In the genomic region with DNA sequence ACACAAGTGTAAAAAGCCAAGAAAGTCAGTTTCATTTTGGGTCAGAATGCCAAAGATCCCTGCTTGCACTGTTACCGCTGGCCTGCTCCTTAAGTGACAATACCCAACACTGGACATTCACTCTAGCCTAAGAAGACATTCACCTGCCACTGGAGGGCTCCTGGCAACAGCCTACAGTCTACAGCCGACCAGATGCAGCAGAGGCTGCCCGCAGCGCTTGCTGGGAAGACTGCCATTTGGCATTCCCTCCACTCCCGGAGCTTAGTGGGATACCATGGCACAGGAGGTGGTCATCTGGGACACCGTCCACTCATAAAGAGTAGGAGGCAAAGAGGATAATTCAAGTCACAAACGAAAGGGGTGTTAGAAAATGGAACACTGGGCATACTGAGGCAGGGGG, we compare ENCODE assay signal across 12 mouse cellular contexts. TPM values are rescaled to one million over a fixed set of nuclear protein-coding genes. Genes with fewer than 3 reads are reported as not detected.
DNase-seq lines count a peak whose midpoint lies in the region; ATAC-seq and TF ChIP-seq lines count a peak whose summit lies in the region.
"Had no signal": no experiment of that assay in that cellular context is flagged by ENCODE, and none has a peak within 500 bp of the region (broad histone marks: within the 10 kb centered on the region; RNA-seq: fewer than 3 reads in every experiment).

No protein-coding gene starts in this region.

- ATAC-seq in heart, embryonic 12.5 days (ENCODE audit: insufficient number of reproducible peaks, low FRiP score): no peak
- ATAC-seq in midbrain, embryonic 14.5 days (ENCODE audit: low FRiP score, low TSS enrichment): no peak
- peak; percentile 38; the same call in 1 of the 2 replicates for ATAC-seq in midbrain, postnatal 0 days (ENCODE audit: low FRiP score)

- H3K36me3 ChIP-seq in heart, embryonic 12.5 days: no peaks in the 10 kb centered on the region
- H3K36me3 ChIP-seq in midbrain, embryonic 14.5 days (ENCODE audit: control insufficient read depth, insufficient read depth, low read length): no peaks in the 10 kb centered on the region
- H3K36me3 ChIP-seq in midbrain, embryonic 10.5 days: no peaks in the 10 kb centered on the region
- no peaks in the 10 kb centered on the region for H3K36me3 ChIP-seq in midbrain, postnatal 0 days (ENCODE audit: insufficient read depth, low read length)
- H3K36me3 ChIP-seq: embryonic facial prominence, embryonic 12.5 days; heart, embryonic 13.5 days had no signal

- H3K9ac ChIP-seq in heart, embryonic 12.5 days: no peak overlapping the region
- H3K9ac ChIP-seq in midbrain, embryonic 14.5 days (replicated peaks; ENCODE audit: low read length): no peak overlapping the region
- H3K9ac ChIP-seq in midbrain, postnatal 0 days (replicated peaks; ENCODE audit: low read length, poor library complexity, severe bottlenecking): no peak overlapping the region
- H3K9ac ChIP-seq: embryonic facial prominence, embryonic 12.5 days; heart, embryonic 13.5 days had no signal

- no peaks in the 10 kb centered on the region for H3K27me3 ChIP-seq in heart, embryonic 12.5 days (replicated peaks)
- no peaks in the 10 kb centered on the region for H3K27me3 ChIP-seq in midbrain, embryonic 14.5 days (ENCODE audit: control insufficient read depth, insufficient read depth, low read length)
- H3K27me3 ChIP-seq in midbrain, embryonic 10.5 days (ENCODE audit: low read depth, poor library complexity, severe bottlenecking): 0 out of 2 replicates have a peak, but pooled peaks cover under 1% of the 10 kb centered on the region
- H3K27me3 ChIP-seq in midbrain, postnatal 0 days (ENCODE audit: insufficient read depth, low read length): no peaks in the 10 kb centered on the region
- H3K27me3 ChIP-seq: embryonic facial prominence, embryonic 12.5 days; heart, embryonic 13.5 days had no signal

- H3K4me1 ChIP-seq in heart, embryonic 12.5 days (replicated peaks): peaks cover 48% of the 10 kb centered on the region
- H3K4me1 ChIP-seq in midbrain, embryonic 14.5 days (ENCODE audit: control insufficient read depth, insufficient read depth, low read length): peaks cover 14% of the 10 kb centered on the region; the same call in 1 of the 2 replicates
- peaks cover 27% of the 10 kb centered on the region for H3K4me1 ChIP-seq in midbrain, embryonic 10.5 days
- peaks cover 3% of the 10 kb centered on the region; the same call in 1 of the 2 replicates for H3K4me1 ChIP-seq in midbrain, postnatal 0 days (ENCODE audit: insufficient read depth, low read length)

- peak; percentile 24; the same call in 1 of the 2 replicates for TF ChIP-seq CTCF in midbrain, postnatal 0 days (IDR thresholded peaks at IDR 0.05)

- no peak overlapping the region for H3K27ac ChIP-seq in heart, embryonic 12.5 days (ENCODE audit: poor library complexity, severe bottlenecking)
- no peak overlapping the region for H3K27ac ChIP-seq in midbrain, embryonic 14.5 days (replicated peaks; ENCODE audit: low read depth, low read length)
- H3K27ac ChIP-seq in midbrain, embryonic 10.5 days (replicated peaks): no peak overlapping the region
- H3K27ac ChIP-seq in midbrain, postnatal 0 days (ENCODE audit: low read depth, low read length): no peak overlapping the region; the same call in 1 of the 2 replicates
- H3K27ac ChIP-seq: embryonic facial prominence, embryonic 12.5 days; heart, embryonic 13.5 days had no signal

- DNase-seq in heart, postnatal 4 days: peak; percentile 60
- peak; percentile 16 for DNase-seq in midbrain, embryonic 14.5 days
- no peak for DNase-seq in midbrain, embryonic 10.5 days (ENCODE audit: low spot score)
- DNase-seq in cerebellum, postnatal 10 days: peak; percentile 89 to 93
- peak; percentile 80 for DNase-seq in midbrain, postnatal 0 days (ENCODE audit: low spot score)
- no peak for DNase-seq in kidney, adult 18-20 months
- DNase-seq: kidney, adult 11 months; lung, postnatal 14 days had no signal

- 82% methylated on average over 7 of the region's 7 CpGs for WGBS in heart, embryonic 12.5 days
- WGBS in midbrain, embryonic 14.5 days: 80% methylated on average over 7 of the region's 7 CpGs
- 89% methylated on average over 7 of the region's 7 CpGs for WGBS in midbrain, embryonic 10.5 days
- 70% methylated on average over 7 of the region's 7 CpGs for WGBS in midbrain, postnatal 0 days

- H3K9me3 ChIP-seq in heart, embryonic 12.5 days (replicated peaks): no peaks in the 10 kb centered on the region
- no peaks in the 10 kb centered on the region for H3K9me3 ChIP-seq in midbrain, embryonic 14.5 days (ENCODE audit: control insufficient read depth, low read length)
- H3K9me3 ChIP-seq in midbrain, embryonic 10.5 days (replicated peaks): no peaks in the 10 kb centered on the region
- H3K9me3 ChIP-seq in midbrain, postnatal 0 days (ENCODE audit: low read length): no peaks in the 10 kb centered on the region
- H3K9me3 ChIP-seq: embryonic facial prominence, embryonic 12.5 days; heart, embryonic 13.5 days had no signal

- H3K4me3 ChIP-seq in heart, embryonic 12.5 days: no peak overlapping the region
- H3K4me3 ChIP-seq in midbrain, embryonic 14.5 days (replicated peaks; ENCODE audit: low read depth, low read length): no peak overlapping the region
- H3K4me3 ChIP-seq in midbrain, embryonic 10.5 days: no peak overlapping the region
- H3K4me3 ChIP-seq in midbrain, postnatal 0 days (ENCODE audit: low read depth, low read length): no peak overlapping the region
- H3K4me3 ChIP-seq: embryonic facial prominence, embryonic 12.5 days; heart, embryonic 13.5 days; myocyte had no signal

- H3K4me2 ChIP-seq in heart, embryonic 12.5 days: no peak overlapping the region
- no peak overlapping the region for H3K4me2 ChIP-seq in midbrain, embryonic 14.5 days (ENCODE audit: low read length)
- no peak overlapping the region for H3K4me2 ChIP-seq in midbrain, postnatal 0 days (ENCODE audit: low read depth, low read length, poor library complexity, severe bottlenecking)
- H3K4me2 ChIP-seq: embryonic facial prominence, embryonic 12.5 days; heart, embryonic 13.5 days had no signal

RNA-seq across cellular contexts. Expression of a gene that starts 12.9 kb away (rescaled TPM):
- total RNA-seq in heart, postnatal 4 days (2021): 1 to 10 TPM; 6.2 to 6.9 TPM
- 13.3 and 13.8 TPM in 2 replicates for polyA plus RNA-seq in heart, embryonic 12.5 days (2016; fragmentation: Nextera tagmentation; extraction: Ambion mirVana)
- polyA plus RNA-seq in midbrain, embryonic 14.5 days (2014; fragmentation: Nextera tagmentation; extraction: Ambion mirVana): 18.9 and 21.3 TPM in 2 replicates
- 5.8 and 6.3 TPM in 2 replicates for polyA plus RNA-seq in midbrain, embryonic 10.5 days (2016; fragmentation: Nextera tagmentation; extraction: Ambion mirVana)
- 30.2 and 32.3 TPM in 2 replicates for total RNA-seq in midbrain, postnatal 0 days (2014; rRNA removed)
- 23.1 and 23.6 TPM in 2 replicates for polyA plus RNA-seq in midbrain, postnatal 0 days (2015; fragmentation: Nextera tagmentation; extraction: Ambion mirVana)

Comparison
In these comparisons a context has a peak if more than half of its experiments do, and no peak if none do; other contexts are left out.
1. DNase-seq: peak in heart, postnatal 4 days (single experiment), midbrain, embryonic 14.5 days (single experiment), cerebellum, postnatal 10 days (2 of 2) and midbrain, postnatal 0 days (single experiment); none in midbrain, embryonic 10.5 days (single experiment) and kidney, adult 18-20 months (single experiment).